Mouse (Mus musculus) embryonic facial prominence, embryonic 11.5 days (tissue): ENCODE results near the gene Gm13697. TPM values are rescaled to one million over a fixed set of nuclear protein-coding genes. Genes with fewer than 3 reads are reported as not detected.
"Not testable (repeated sequence)": the region's sequence is repeated elsewhere in the genome, so short reads cannot be mapped to it uniquely, and the experiment has no call there.

ENCODE experiments used
- ATAC-seq: fragments of 200-750 bp; cut with Nextera tagmentation; replicated peaks from 2 replicates; pipeline ENCODE4 v1.8.0; 2017; ENCODE audit warnings: low read depth; ENCODE audit not compliant: insufficient number of reproducible peaks, low FRiP score, low TSS enrichment
- DNase-seq: peaks from one replicate; pipeline ENCODE4 v3.0.0-alpha.2; 2015; ENCODE audit warnings: low spot score
- H3K27ac ChIP-seq: fragments of 300-500 bp; sonication (generic); replicated peaks from 2 replicates; pipeline ENCODE4 v1.5.1; 2014; ENCODE audit warnings: mild to moderate bottlenecking, low read depth, low read length, control low read depth
- H3K27me3 ChIP-seq: fragments of 300-500 bp; sonication (generic); 2 replicates; pipeline ENCODE4 v1.6.1; 2014; ENCODE audit warnings: mild to moderate bottlenecking, low read length, moderate library complexity, mixed read lengths; ENCODE audit not compliant: control insufficient read depth, insufficient read depth
- H3K36me3 ChIP-seq: fragments of 300-500 bp; sonication (generic); replicated peaks from 2 replicates; pipeline ENCODE4 v1.6.1; 2014; ENCODE audit warnings: low read depth, mild to moderate bottlenecking, low read length, moderate library complexity, mixed read lengths; ENCODE audit not compliant: control insufficient read depth, insufficient read depth
- H3K4me1 ChIP-seq: fragments of 300-500 bp; sonication (generic); 2 replicates; pipeline ENCODE4 v1.6.1; 2014; ENCODE audit warnings: low read length, mixed read lengths; ENCODE audit not compliant: control insufficient read depth, insufficient read depth
- H3K4me2 ChIP-seq: fragments of 300-500 bp; sonication (generic); 2 replicates; pipeline ENCODE4 v1.6.1; 2014; ENCODE audit warnings: low read depth, mild to moderate bottlenecking, control low read depth, low read length, moderate library complexity
- H3K4me3 ChIP-seq: fragments of 300-500 bp; sonication (generic); 2 replicates; pipeline ENCODE4 v1.5.1; 2014; ENCODE audit warnings: low read depth, low read length, control low read depth
- H3K9ac ChIP-seq: fragments of 300-500 bp; sonication (generic); replicated peaks from 2 replicates; pipeline ENCODE4 v1.6.1; 2014; ENCODE audit warnings: mild to moderate bottlenecking, control low read depth, low read length
- H3K9me3 ChIP-seq: fragments of 300-500 bp; sonication (generic); replicated peaks from 2 replicates; pipeline ENCODE4 v1.6.1; 2016; ENCODE audit warnings: mild to moderate bottlenecking, low read length, inconsistent platforms, mixed read lengths; ENCODE audit not compliant: control insufficient read depth
- WGBS: fragments of 180-500 bp; shearing (Covaris S2); extraction: QIAGEN DNeasy Blood & Tissue Kit; methylation state at CpG from one replicate; pipeline ENCODE4 v1.1.7; 2014; 5-methylcytosine and 5-hydroxymethylcytosine counted together
- polyA plus RNA-seq: library from polyadenylated mRNA; unstranded; fragments of >200 nt; fragmentation: Nextera tagmentation; extraction: Ambion mirVana; gene quantifications from 2 replicates; pipeline ENCODE4 v1.2.1, GENCODE M21; 2014

Gene Gm13697
- polyA plus RNA-seq, 1 experiment from 2014 or later = not detected

DNA sequence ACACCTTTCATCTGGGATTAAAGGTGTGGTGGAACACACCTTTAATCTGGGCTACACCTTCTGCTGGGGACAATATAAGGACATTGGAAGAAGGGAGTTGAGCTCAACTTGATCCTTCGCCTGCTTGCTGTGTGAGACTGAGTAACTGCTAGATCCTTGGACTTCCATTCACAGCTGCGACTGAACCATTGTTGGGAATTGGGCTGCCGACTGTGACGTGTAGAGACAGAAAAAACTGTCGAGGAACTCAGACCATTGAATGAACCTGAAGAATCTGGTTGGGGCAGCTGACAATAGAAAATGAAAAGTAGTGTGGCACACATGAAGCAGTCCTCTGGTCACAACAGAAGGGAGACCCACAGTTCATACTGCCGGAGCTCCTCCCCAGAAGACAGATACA lies 5.9 kb upstream of the Gm13697 start, which contains the start of gene Gm13694:
Gene Gm13694 (plus strand): TSS at position 301 of the 400 bp plus-strand sequence.
- H3K9me3 ChIP-seq, DNase-seq, H3K9ac ChIP-seq, H3K4me3 ChIP-seq, H3K27ac ChIP-seq, H3K4me1 ChIP-seq, ATAC-seq, H3K36me3 ChIP-seq, H3K4me2 ChIP-seq, H3K27me3 ChIP-seq: not testable (repeated sequence)
- no CpG with 5 or more reads among the region's 6 CpGs for WGBS

DNA sequence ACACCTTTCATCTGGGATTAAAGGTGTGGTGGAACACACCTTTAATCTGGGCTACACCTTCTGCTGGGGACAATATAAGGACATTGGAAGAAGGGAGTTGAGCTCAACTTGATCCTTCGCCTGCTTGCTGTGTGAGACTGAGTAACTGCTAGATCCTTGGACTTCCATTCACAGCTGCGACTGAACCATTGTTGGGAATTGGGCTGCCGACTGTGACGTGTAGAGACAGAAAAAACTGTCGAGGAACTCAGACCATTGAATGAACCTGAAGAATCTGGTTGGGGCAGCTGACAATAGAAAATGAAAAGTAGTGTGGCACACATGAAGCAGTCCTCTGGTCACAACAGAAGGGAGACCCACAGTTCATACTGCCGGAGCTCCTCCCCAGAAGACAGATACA lies 5.7 kb downstream of the Gm13697 start, which contains the start of gene Gm13691:
Gene Gm13691 (plus strand): TSS at position 301 of the 400 bp plus-strand sequence.
- WGBS = no CpG with 5 or more reads among the region's 6 CpGs
- DNase-seq, ATAC-seq: not testable (repeated sequence)

DNA sequence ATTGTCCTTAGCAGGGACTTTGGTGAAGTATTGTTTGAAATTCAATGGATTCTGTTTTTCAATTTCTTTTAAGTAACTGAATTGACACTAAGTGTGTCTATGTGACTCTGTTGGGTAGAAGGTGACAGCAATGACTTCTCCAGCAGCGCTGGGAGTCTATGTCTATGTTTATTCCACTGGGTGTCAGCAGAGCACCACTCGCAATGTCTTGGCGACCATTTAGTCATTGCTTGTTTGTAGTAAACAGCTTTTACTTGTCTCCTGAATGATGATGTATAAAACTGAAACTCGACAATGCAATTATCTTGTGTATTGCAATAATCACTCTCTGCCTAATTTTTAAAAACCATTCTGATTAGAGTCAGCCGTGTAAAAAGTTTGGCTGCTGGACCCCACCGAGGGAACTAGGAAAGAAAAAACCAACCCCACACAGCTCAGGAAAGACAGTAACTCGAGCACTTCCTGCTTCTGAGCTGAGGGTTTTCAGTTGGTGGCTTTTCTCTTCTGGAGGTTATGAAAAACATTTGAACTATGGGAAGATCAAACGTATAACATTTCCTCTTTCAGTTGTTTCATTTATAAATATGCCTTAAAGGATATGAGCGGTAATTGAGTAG lies 9.2 kb downstream of the Gm13697 start:
- peak; percentile 54 for DNase-seq
- H3K4me3 ChIP-seq, H3K9ac ChIP-seq, H3K27me3 ChIP-seq, H3K27ac ChIP-seq, H3K4me2 ChIP-seq, H3K4me1 ChIP-seq, H3K9me3 ChIP-seq, H3K36me3 ChIP-seq, ATAC-seq: not testable (repeated sequence)
- WGBS = 34% methylated on average over 6 of the region's 9 CpGs

More for the DNA sequence above, 5.7 kb downstream of the Gm13697 start, which contains the start of gene Gm13691:
- not testable (repeated sequence) for H3K4me3 ChIP-seq, H3K4me1 ChIP-seq, H3K27me3 ChIP-seq, H3K27ac ChIP-seq, H3K9ac ChIP-seq, H3K9me3 ChIP-seq, H3K36me3 ChIP-seq, H3K4me2 ChIP-seq

DNA sequence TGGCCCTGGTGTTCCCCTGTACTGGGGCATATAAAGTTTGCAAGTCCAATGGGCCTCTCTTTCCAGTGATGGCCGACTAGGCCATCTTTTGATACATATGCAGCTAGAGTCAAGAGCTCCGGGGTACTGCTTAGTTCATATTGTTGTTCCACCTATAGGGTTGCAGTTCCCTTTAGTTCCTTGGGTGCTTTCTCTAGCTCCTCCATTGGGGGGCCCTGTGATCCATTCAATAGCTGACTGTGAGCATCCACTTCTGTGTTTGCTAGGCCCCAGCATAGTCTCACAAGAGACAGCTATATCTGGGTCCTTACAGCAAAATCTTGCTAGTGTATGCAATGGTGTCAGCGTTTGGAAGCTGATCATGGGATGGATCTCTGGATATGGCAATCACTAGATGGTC lies 10.0 kb downstream of the Gm13697 start:
- not testable (repeated sequence) for H3K4me3 ChIP-seq

DNA sequence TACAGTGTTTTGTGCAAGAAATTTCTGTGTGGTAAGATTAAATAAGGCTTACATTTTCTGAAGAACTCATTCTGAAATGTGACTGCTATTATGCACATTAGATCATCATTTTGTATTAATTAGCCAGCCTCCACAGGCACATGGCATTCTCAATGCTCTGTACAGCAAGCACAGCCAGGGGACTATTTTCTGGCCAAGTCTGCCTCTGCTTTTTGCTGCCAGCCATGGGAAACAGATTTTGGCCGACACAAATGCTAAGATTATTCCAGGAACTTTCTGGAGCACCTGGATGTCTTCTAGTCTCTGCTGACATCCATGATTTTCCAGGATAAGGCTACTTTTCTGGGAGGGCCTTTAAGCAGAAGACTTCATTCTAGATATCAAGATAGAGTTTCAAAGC lies 24.4 kb downstream of the Gm13697 start:
- Histone ChIP-seq H3K9me3 (no peaks in the 10 kb centered on the region), H3K27me3 (no peaks in the 10 kb centered on the region), H3K27ac (no peak overlapping the region), H3K9ac (no peak overlapping the region), H3K4me2 (no peak overlapping the region), H3K4me1 (no peaks in the 10 kb centered on the region), H3K36me3 (no peaks in the 10 kb centered on the region), H3K4me3 (no peak overlapping the region)
- ATAC-seq (no peak), DNase-seq (no peak)
- WGBS = 66% methylated on average over 1 of the region's 1 CpGs

More for the DNA sequence above, 10.0 kb downstream of the Gm13697 start:
- not testable (repeated sequence) for H3K4me1 ChIP-seq, H3K27me3 ChIP-seq, H3K9me3 ChIP-seq, ATAC-seq, H3K9ac ChIP-seq, H3K36me3 ChIP-seq, DNase-seq, H3K27ac ChIP-seq, H3K4me2 ChIP-seq
- WGBS = no CpG with 5 or more reads among the region's 3 CpGs

DNA sequence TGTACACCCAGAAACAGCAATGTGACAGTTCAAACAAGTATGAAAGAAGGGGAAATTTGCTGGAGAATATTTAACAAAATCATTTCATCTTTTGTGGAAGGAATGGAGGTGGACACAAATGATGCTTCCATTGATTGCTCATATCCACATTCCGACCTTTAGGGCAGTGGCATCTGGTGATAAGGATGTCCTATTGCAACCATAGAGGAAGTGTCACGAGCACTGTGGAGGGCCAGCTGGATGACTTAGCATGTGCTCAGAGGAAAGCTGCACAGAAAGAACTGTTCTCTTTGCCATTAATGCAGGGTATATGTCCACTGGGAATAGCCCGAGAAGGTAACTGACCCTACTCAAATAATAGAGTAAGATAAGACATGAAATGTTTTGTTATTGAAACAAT lies 25.3 kb downstream of the Gm13697 start:
- ATAC-seq = no peak

DNA sequence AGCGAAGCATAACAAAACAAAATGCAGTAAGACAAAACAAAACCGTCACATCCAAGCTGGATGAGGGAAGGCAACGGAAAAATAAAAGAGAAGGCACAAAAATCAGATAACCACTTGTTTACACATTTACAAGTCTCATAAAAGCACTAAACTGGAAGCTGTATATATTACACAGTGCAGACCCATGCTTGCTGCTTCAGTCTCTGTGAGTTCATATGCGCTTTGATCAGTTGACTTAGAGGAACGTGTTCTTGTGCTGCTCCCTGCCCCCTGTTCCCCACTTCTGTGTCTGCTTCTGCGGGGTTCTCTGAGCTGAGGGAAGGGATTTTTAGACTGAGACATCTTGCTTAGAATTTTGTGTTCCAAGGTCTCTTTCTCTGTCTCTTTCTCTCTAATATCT lies 30.0 kb downstream of the Gm13697 start:
- DNase-seq = no peak
- WGBS = 72% methylated on average over 6 of the region's 6 CpGs
- H3K4me2 ChIP-seq = no peak overlapping the region

More for the DNA sequence above, 25.3 kb downstream of the Gm13697 start:
- no peak for DNase-seq
- H3K9me3 ChIP-seq = no peaks in the 10 kb centered on the region
- no peak overlapping the region for H3K4me2 ChIP-seq
- no peak overlapping the region for H3K4me3 ChIP-seq
- H3K9ac ChIP-seq = no peak overlapping the region
- no peak overlapping the region for H3K27ac ChIP-seq
- no peaks in the 10 kb centered on the region for H3K27me3 ChIP-seq
- 72% methylated on average over 3 of the region's 3 CpGs for WGBS
- H3K36me3 ChIP-seq = no peaks in the 10 kb centered on the region
- H3K4me1 ChIP-seq = no peaks in the 10 kb centered on the region

DNA sequence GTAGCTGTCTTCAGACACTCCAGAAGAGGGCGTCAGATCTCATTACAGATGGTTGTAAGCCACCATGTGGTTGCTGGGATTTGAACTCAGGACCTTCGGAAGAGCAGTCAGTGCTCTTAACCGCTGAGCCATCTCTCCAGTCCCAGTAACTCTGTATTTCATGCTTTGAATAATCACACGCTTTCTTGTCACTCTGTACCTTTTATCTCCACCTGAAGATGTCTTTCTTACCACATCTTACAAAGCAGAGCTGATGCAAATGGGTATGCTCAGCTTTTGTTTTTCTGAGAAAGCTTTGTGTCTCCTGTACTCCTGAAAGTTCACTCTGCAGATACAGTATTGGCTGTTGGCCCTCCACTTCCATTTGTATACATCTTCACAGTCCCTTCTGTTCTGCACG lies 31.7 kb downstream of the Gm13697 start:
- not testable (repeated sequence) for H3K36me3 ChIP-seq, H3K27ac ChIP-seq, H3K4me2 ChIP-seq, H3K9ac ChIP-seq, H3K4me3 ChIP-seq, ATAC-seq, H3K4me1 ChIP-seq, H3K9me3 ChIP-seq, H3K27me3 ChIP-seq, DNase-seq
- WGBS = 79% methylated on average over 5 of the region's 5 CpGs

More for the DNA sequence above, 30.0 kb downstream of the Gm13697 start:
- Histone ChIP-seq H3K27me3 (no peaks in the 10 kb centered on the region), H3K27ac (no peak overlapping the region), H3K4me1 (no peaks in the 10 kb centered on the region), H3K4me3 (no peak overlapping the region), H3K36me3 (no peaks in the 10 kb centered on the region), H3K9ac (no peak overlapping the region), H3K9me3 (no peaks in the 10 kb centered on the region)
- no peak for ATAC-seq
